Mouse (Mus musculus) cerebellum, adult 11 months (tissue): Measurements from ENCODE around the gene Zfp459.
"Not testable (repeated sequence)": the region's sequence is repeated elsewhere in the genome, so short reads cannot be mapped to it uniquely, and the experiment has no call there.

Source experiments
- DNase-seq: peaks from one replicate; pipeline ENCODE4 v3.0.0; 2022

The Zfp459 gene

GRCm38 (mm10) chr13:67421207-67421857 is at the start of gene Zfp459:
Zfp459 (minus strand) TSS chr13:67421418.
- DNase-seq = peak; percentile 28

GRCm38 (mm10) chr13:67469274-67469673 is 48.1 kb upstream of the Zfp459 start:
- DNase-seq = no peak

- not testable (repeated sequence) for DNase-seq
Observed at GRCm38 (mm10) chr13:67463506-67464185, 42.4 kb upstream of the Zfp459 start.

- peak; percentile 12 for DNase-seq
Observed at GRCm38 (mm10) chr13:67452021-67452309, 30.7 kb upstream of the Zfp459 start.

GRCm38 (mm10) chr13:67451172-67452020 is 30.2 kb upstream of the Zfp459 start, which contains the start of gene Zfp874a:
Zfp874a (minus strand) TSS chr13:67451624.
- DNase-seq = peak; percentile 88

- not testable (repeated sequence) for DNase-seq
Observed at GRCm38 (mm10) chr13:67437095-67437494, 15.9 kb upstream of the Zfp459 start.

GRCm38 (mm10) chr13:67428116-67428515 is 6.9 kb upstream of the Zfp459 start:
- DNase-seq = no peak

GRCm38 (mm10) chr13:67425699-67426098 is 4.5 kb upstream of the Zfp459 start:
- not testable (repeated sequence) for DNase-seq

- DNase-seq = not testable (repeated sequence)
Observed at GRCm38 (mm10) chr13:67422532-67422931, 1.3 kb upstream of the Zfp459 start.

- no peak for DNase-seq
Observed at GRCm38 (mm10) chr13:67420558-67421206, 536 bp downstream of the Zfp459 start.

GRCm38 (mm10) chr13:67416811-67417210 is 4.4 kb downstream of the Zfp459 start:
- no peak for DNase-seq

GRCm38 (mm10) chr13:67415759-67416158 is 5.5 kb downstream of the Zfp459 start:
- DNase-seq = no peak

GRCm38 (mm10) chr13:67413634-67414033 is 7.6 kb downstream of the Zfp459 start:
- DNase-seq = not testable (repeated sequence)

GRCm38 (mm10) chr13:67399183-67399903 is 21.9 kb downstream of the Zfp459 start, which contains the start of gene Zfp429:
Zfp429 (minus strand) TSS chr13:67399819.
- peak; percentile 41 for DNase-seq

GRCm38 (mm10) chr13:67376255-67376654 is 45.0 kb downstream of the Zfp459 start:
- not testable (repeated sequence) for DNase-seq

GRCm38 (mm10) chr13:67375050-67375911 is 45.9 kb downstream of the Zfp459 start, which contains the start of the genes Gm28041 and Zfp456:
Gm28041 (minus strand) TSS chr13:67375733.
Zfp456 (minus strand) TSS chr13:67375810.
- not testable (repeated sequence) for DNase-seq

GRCm38 (mm10) chr13:67360131-67360744 is 61.0 kb downstream of the Zfp459 start, which contains the start of the genes Gm28044 and Zfp953:
Gm28044 (minus strand) TSS chr13:67360536.
Zfp953 (minus strand) TSS chr13:67360605.
- DNase-seq = peak; percentile 80
